Mouse (Mus musculus) CD4-positive, CD25-positive, alpha-beta regulatory T cell (primary cell): ENCODE measurements around the gene Tas2r134. TPM values are rescaled to one million over a fixed set of nuclear protein-coding genes. Genes with fewer than 3 reads are reported as not detected.

Source experiments
- polyA plus RNA-seq: library from polyadenylated mRNA; unstranded; fragments of 100-300 nt; shearing (Covaris generic); gene quantifications from one replicate; pipeline ENCODE4 v1.2.1, GENCODE M21; 2017

Tas2r134 gene
- polyA plus RNA-seq = not detected

GRCm38 (mm10) chr2:51627211-51627610, at the start of gene Tas2r134:
TSS of gene Tas2r134 (plus strand) at chr2:51627511.

